Mouse (Mus musculus): ENCODE measurements around the gene Med12l. TPM values are rescaled to one million over a fixed set of nuclear protein-coding genes. Genes with fewer than 3 reads are reported as not detected.

Med12l gene
- total and polyA plus RNA-seq, 2 experiments from 2014 or later, result 1.2 to 7.1 TPM

DNA sequence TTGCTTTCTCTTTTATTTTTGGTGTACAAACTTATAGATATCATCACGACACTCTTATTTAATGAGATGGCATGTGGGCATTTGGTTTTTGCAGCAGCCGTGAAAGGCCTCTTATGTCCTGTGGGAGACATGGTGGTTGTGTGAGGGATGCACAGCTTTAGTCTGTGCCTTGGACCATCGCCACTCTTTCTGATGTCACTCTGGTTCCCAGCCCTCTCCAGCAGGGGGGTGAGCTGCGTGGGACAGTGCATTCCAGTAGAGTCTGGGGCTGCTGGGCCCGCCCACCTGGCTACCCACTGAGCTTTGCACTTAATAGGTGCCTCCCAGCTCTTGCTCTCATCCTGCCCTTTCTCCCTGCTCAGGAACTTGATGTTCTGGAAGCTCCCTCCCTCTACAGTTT is 175.5 kb downstream of the Med12l start:
- no peak overlapping the region for H3K4me3 ChIP-seq (ENCODE audit: low read depth, low read length)
- TF ChIP-seq EP300 (IDR thresholded peaks at IDR 0.05; ENCODE audit: low read depth) (no peak), CTCF (IDR thresholded peaks at IDR 0.05; ENCODE audit: low read depth) (no peak)

DNA sequence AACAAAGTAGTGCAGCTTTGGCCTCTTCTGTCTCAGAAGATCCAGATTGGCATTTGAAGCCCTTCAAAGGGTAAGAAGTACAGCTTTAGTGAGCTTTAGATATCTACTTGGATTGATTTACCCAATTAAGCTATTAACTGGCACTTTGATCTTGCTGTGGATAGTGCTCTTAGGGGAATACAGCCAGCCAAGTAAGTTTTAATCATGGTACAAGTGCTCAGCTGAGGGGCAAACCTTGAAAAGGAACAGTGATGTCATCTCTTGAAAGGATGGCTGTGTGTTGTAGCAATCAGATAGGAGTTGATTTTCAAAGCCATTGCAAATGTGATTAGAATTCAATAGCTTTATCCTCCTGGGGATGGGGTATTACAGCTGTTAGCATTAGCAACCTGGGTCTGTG is 176.5 kb downstream of the Med12l start:
- Histone ChIP-seq H3K4me2 (ENCODE audit: low read depth, low read length) (no peak overlapping the region), H3K4me3 (ENCODE audit: low read depth, low read length) (no peak overlapping the region), H3K36me3 (replicated peaks; ENCODE audit: control insufficient read depth, insufficient read depth, low read length) (no peaks in the 10 kb centered on the region), H3K9me3 (replicated peaks; ENCODE audit: control insufficient read depth, low read length) (no peaks in the 10 kb centered on the region), H3K27me3 (ENCODE audit: control insufficient read depth, insufficient read depth, low read length) (no peaks in the 10 kb centered on the region), H3K9ac (replicated peaks; ENCODE audit: low read depth, low read length) (no peak overlapping the region), H3K27ac (ENCODE audit: low read depth) (no peak overlapping the region), H3K4me1 (ENCODE audit: control insufficient read depth, insufficient read depth) (0 out of 2 replicates have a peak, but pooled peaks cover 7% of the 10 kb centered on the region)
- DNase-seq (ENCODE audit: low spot score) (no peak), ATAC-seq (ENCODE audit: insufficient read depth, low read depth) (no peak)
- TF ChIP-seq CTCF (IDR thresholded peaks at IDR 0.05; ENCODE audit: low read depth), result no peak
- TF ChIP-seq EP300 (IDR thresholded peaks at IDR 0.05; ENCODE audit: low read depth), result no peak

More for the DNA sequence above, 175.5 kb downstream of the Med12l start:
- no peaks in the 10 kb centered on the region for H3K9me3 ChIP-seq (replicated peaks; ENCODE audit: control insufficient read depth, low read length)
- H3K4me2 ChIP-seq (ENCODE audit: low read depth, low read length), result no peak overlapping the region
- ATAC-seq (ENCODE audit: insufficient read depth, low read depth), result no peak
- H3K36me3 ChIP-seq (replicated peaks; ENCODE audit: control insufficient read depth, insufficient read depth, low read length), result no peaks in the 10 kb centered on the region
- no peaks in the 10 kb centered on the region for H3K27me3 ChIP-seq (ENCODE audit: control insufficient read depth, insufficient read depth, low read length)
- no peak for DNase-seq (ENCODE audit: low spot score)
- 0 out of 2 replicates have a peak, but pooled peaks cover 7% of the 10 kb centered on the region for H3K4me1 ChIP-seq (ENCODE audit: control insufficient read depth, insufficient read depth)
- 50% methylated on average over 5 of the region's 5 CpGs for WGBS
- no peak overlapping the region for H3K9ac ChIP-seq (replicated peaks; ENCODE audit: low read depth, low read length)
- H3K27ac ChIP-seq (ENCODE audit: low read depth), result no peak overlapping the region

DNA sequence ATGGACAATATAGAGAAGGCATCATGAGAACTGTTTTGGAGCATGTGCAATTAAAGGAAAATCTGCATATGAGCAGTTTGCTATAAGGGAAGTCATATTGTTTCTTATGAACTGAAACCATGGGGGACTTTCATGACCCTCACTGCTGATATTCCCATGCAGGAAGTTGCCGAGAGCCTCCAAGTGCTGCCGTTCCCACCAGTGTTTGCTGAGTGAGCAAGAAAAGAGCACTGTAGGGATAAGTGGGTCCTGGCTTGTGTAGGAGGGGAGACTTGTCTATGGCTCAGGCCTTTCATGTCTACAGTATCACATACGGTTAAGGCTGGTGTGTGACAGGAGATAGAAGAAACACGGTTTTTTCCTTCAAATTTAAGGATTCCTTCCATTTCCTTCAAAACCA is 180.0 kb downstream of the Med12l start:
- ATAC-seq (ENCODE audit: insufficient read depth, low read depth), result no peak
- H3K4me3 ChIP-seq (ENCODE audit: low read depth, low read length), result no peak overlapping the region
- no peak overlapping the region for H3K27ac ChIP-seq (ENCODE audit: low read depth)
- 65% methylated on average over 4 of the region's 4 CpGs for WGBS
- no peak overlapping the region for H3K9ac ChIP-seq (replicated peaks; ENCODE audit: low read depth, low read length)
- no peaks in the 10 kb centered on the region for H3K36me3 ChIP-seq (replicated peaks; ENCODE audit: control insufficient read depth, insufficient read depth, low read length)
- no peaks in the 10 kb centered on the region for H3K27me3 ChIP-seq (ENCODE audit: control insufficient read depth, insufficient read depth, low read length)
- H3K4me2 ChIP-seq (ENCODE audit: low read depth, low read length), result no peak overlapping the region
- no peaks in the 10 kb centered on the region for H3K9me3 ChIP-seq (replicated peaks; ENCODE audit: control insufficient read depth, low read length)
- no peaks in the 10 kb centered on the region for H3K4me1 ChIP-seq (ENCODE audit: control insufficient read depth, insufficient read depth)
- TF ChIP-seq EP300 (IDR thresholded peaks at IDR 0.05; ENCODE audit: low read depth), result no peak
- no peak for TF ChIP-seq CTCF (IDR thresholded peaks at IDR 0.05; ENCODE audit: low read depth)
- no peak for DNase-seq (ENCODE audit: low spot score)

DNA sequence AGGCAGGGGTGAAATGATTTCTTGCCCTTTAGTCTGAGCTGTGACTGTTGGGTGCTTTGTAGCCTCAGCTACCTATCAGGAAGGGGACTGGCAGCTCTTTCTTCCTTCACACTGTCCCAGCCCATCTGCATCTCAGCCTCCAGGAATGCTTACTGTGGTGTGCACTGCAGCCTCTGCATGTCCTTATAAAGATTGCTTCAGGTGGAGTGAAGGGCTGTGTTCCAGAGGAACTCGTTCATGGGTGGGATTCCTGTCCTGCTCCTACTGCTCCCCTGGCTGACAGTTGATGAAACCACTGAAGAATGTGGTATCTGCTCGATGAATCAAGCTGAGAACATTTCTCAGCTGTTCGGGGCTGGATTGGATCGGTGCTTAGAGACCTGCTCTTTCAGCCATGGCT is 181.7 kb downstream of the Med12l start:
- Histone ChIP-seq H3K27ac (ENCODE audit: low read depth) (no peak overlapping the region), H3K27me3 (ENCODE audit: control insufficient read depth, insufficient read depth, low read length) (no peaks in the 10 kb centered on the region), H3K4me1 (ENCODE audit: control insufficient read depth, insufficient read depth) (no peaks in the 10 kb centered on the region), H3K9ac (replicated peaks; ENCODE audit: low read depth, low read length) (no peak overlapping the region), H3K9me3 (replicated peaks; ENCODE audit: control insufficient read depth, low read length) (no peaks in the 10 kb centered on the region), H3K4me2 (ENCODE audit: low read depth, low read length) (no peak overlapping the region), H3K4me3 (ENCODE audit: low read depth, low read length) (no peak overlapping the region), H3K36me3 (replicated peaks; ENCODE audit: control insufficient read depth, insufficient read depth, low read length) (no peaks in the 10 kb centered on the region)
- WGBS, result 59% methylated on average over 4 of the region's 4 CpGs
- TF ChIP-seq EP300 (IDR thresholded peaks at IDR 0.05; ENCODE audit: low read depth) (no peak), CTCF (IDR thresholded peaks at IDR 0.05; ENCODE audit: low read depth) (no peak)
- ATAC-seq (ENCODE audit: insufficient read depth, low read depth), result no peak
- no peak for DNase-seq (ENCODE audit: low spot score)

DNA sequence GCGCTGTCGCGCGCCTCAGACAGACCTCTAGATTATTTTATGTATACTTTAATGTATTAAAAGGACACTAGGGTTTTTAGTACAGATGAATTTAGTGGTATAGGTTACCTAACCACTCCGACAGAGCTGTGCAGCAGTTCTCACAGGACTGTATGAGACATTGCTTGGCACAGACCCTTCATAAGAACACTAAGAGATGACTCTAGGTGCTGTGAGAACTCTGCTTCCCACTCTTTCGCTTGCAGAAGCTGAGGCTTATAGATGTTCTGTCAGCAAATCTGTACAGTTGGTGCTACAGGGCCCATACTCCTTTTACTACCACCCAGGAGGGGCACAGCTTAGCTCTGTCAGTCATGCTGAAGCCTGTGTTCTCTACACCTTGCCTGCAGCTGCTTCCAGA is 186.0 kb downstream of the Med12l start:
- H3K27me3 ChIP-seq (ENCODE audit: control insufficient read depth, insufficient read depth, low read length), result no peaks in the 10 kb centered on the region
- H3K4me1 ChIP-seq (ENCODE audit: control insufficient read depth, insufficient read depth), result no peaks in the 10 kb centered on the region
- no peaks in the 10 kb centered on the region for H3K9me3 ChIP-seq (replicated peaks; ENCODE audit: control insufficient read depth, low read length)
- no peak overlapping the region for H3K4me3 ChIP-seq (ENCODE audit: low read depth, low read length)
- H3K4me2 ChIP-seq (ENCODE audit: low read depth, low read length), result no peak overlapping the region
- DNase-seq (ENCODE audit: low spot score) (no peak), ATAC-seq (ENCODE audit: insufficient read depth, low read depth) (no peak)
- H3K36me3 ChIP-seq (replicated peaks; ENCODE audit: control insufficient read depth, insufficient read depth, low read length), result no peaks in the 10 kb centered on the region
- 92% methylated on average over 6 of the region's 6 CpGs for WGBS
- no peak overlapping the region for H3K9ac ChIP-seq (replicated peaks; ENCODE audit: low read depth, low read length)
- no peak overlapping the region for H3K27ac ChIP-seq (ENCODE audit: low read depth)
- TF ChIP-seq EP300 (IDR thresholded peaks at IDR 0.05; ENCODE audit: low read depth), result no peak
- no peak for TF ChIP-seq CTCF (IDR thresholded peaks at IDR 0.05; ENCODE audit: low read depth)

DNA sequence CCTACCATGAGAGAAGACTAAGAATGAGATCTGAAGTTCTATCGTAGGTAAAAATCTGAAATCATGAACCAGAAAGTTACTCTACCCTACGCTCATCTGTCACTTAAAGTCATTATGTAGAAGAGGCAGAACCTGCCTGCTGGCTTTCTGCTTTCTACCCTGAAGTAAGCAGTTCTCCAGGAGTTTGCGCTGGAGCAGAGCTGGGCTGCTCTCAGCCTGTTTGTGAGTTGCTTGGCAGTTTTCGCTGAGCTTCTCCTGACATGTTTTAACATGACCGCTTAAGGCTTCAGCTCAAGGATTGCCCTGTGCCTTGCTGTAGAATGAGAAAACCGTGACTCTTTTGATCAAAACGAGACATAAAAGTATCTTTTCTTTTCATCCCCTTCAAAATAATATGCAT is 188.5 kb downstream of the Med12l start:
- DNase-seq (ENCODE audit: low spot score) (no peak), ATAC-seq (ENCODE audit: insufficient read depth, low read depth) (no peak)
- no peak overlapping the region for H3K27ac ChIP-seq (ENCODE audit: low read depth)
- no peaks in the 10 kb centered on the region for H3K27me3 ChIP-seq (ENCODE audit: control insufficient read depth, insufficient read depth, low read length)
- no peaks in the 10 kb centered on the region for H3K9me3 ChIP-seq (replicated peaks; ENCODE audit: control insufficient read depth, low read length)
- no peaks in the 10 kb centered on the region for H3K36me3 ChIP-seq (replicated peaks; ENCODE audit: control insufficient read depth, insufficient read depth, low read length)
- H3K4me2 ChIP-seq (ENCODE audit: low read depth, low read length), result no peak overlapping the region
- TF ChIP-seq CTCF (IDR thresholded peaks at IDR 0.05; ENCODE audit: low read depth) (no peak), EP300 (IDR thresholded peaks at IDR 0.05; ENCODE audit: low read depth) (no peak)
- H3K4me1 ChIP-seq (ENCODE audit: control insufficient read depth, insufficient read depth), result no peaks in the 10 kb centered on the region
- no peak overlapping the region for H3K4me3 ChIP-seq (ENCODE audit: low read depth, low read length)
- no peak overlapping the region for H3K9ac ChIP-seq (replicated peaks; ENCODE audit: low read depth, low read length)
- 92% methylated on average over 7 of the region's 7 CpGs for WGBS
